Mouse (Mus musculus): ENCODE results near the gene Loxl4. TPM values are rescaled to one million over a fixed set of nuclear protein-coding genes. Genes with fewer than 3 reads are reported as not detected.

Loxl4 gene
- total RNA-seq, 1 experiment from 2014 or later = 1.8 TPM

- DNase-seq = no peak
Measured at GRCm38 (mm10) chr19:42608082-42608481, 4.5 kb downstream of the Loxl4 start.

GRCm38 (mm10) chr19:42602576-42602975 lies 10.0 kb downstream of the Loxl4 start:
- no peak for DNase-seq

DNA sequence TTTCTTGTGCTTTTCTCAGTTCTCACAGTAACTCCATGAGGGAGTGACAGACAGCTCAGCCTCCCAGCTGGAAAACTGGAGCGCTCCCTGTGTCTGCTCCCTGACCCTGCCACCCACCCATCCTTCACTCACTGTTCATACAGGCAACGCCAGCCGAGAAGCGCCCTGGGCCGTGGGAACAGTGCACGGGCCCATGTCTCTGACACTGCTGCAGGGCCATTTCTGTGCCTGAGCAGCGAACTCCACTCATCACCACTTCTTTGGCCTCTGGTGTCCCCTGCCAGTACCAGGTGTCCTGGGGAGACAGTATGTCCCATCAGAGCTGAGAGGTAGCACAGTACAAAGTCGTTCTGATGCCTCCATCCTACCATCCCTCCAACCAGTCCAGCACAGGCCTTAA lies 10.6 kb downstream of the Loxl4 start:
- DNase-seq = no peak

GRCm38 (mm10) chr19:42601445-42601844 lies 11.2 kb downstream of the Loxl4 start:
- DNase-seq = peak; percentile 66

DNA sequence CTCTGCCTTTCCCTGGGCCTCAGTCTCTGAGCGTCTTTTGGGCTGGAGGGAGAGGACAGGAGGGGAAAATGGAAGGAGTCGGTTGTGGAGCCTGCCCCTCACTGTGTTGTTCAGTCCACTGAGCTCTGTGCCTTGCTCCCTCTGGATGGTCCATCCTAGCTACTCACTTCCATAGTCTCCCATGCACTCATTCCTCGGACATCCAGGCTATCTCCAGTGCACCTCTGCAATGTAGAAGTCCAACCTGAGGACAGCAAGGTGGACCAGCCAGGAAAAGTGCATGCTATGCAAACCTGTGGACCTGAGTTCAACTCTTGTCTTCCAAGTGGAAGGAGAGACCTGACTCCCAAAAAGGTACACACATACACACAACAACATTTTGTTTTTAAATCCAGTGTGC lies 12.0 kb downstream of the Loxl4 start:
- DNase-seq = no peak

GRCm38 (mm10) chr19:42599891-42600290 lies 12.7 kb downstream of the Loxl4 start:
- DNase-seq = no peak

DNA sequence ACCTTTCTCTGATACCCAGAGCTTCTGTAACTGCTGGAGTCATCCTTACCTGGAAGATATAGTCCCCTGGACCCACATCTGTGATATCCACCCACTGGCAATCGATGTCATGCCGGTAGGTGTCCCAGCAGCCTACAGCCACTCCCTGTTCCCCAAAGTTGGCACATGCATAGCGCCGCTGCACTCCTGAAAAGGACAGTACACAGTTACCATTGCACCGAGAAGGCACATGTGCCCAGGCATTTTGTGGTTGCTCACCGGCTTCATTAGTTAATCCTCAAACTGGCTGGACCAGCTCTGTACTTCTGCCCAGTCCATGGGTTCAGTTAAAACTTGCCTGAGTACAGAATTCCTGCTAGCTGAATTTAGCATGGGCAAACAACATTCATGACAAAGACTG lies 14.7 kb downstream of the Loxl4 start:
- no peak for DNase-seq

DNA sequence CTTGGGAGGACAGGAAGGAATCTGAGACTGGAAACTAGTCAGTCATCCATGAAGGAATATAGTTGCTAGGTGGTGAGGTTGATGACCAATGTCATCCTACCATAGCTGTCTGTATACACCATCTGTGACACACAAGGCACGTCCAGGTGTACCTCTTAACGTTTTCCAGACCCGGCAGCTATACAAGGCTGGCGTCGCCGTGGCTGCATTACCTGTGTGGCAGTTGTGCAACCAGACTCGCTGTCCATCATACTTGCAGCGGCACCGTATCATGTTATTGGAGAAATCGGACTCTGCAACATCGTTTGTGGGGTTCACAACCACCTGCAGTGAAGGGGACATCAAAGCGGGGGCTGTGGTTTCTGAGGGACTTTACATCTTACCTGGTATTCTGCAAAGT lies 15.3 kb downstream of the Loxl4 start:
- no peak for DNase-seq

DNA sequence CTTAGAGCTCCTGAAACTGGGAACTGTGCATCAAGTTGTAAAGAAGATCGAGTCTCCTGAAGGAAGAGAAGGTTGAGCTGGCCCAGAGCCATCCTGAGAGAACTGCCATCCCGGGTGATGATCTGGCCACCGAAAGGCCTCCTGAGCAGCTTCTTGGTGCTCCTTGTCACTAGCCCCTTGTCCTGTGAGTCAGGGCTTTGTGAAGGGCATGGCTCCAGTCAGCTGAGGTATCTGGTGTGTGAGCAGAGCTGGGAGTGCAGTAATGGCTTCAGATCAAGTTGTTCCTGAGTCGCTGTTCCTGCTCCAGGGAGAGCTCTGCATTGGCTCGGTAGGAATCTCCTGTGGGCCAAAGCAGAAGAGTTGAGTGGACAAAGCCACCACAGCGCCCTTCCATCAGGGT lies 17.5 kb downstream of the Loxl4 start:
- no peak for DNase-seq

DNA sequence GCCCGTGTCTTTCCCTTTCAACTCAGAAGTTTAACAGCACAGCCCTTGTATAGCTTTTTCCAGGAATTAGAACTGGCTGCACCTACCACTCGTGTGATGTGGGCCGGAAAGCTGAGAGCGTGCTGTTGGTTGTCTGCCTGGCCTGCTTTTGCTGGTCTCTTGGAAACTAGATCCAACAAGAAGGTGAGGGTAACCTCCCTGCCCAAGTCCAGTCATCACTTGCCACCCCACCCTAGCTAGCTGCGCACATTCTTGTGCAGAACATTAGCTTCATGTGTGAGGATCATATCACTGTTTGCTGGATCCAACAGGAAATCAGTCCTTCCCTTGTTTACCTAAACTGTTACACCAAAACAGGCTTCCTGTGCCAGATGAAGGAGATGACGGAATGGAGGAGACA lies 19.2 kb downstream of the Loxl4 start:
- no peak for DNase-seq

- DNase-seq = no peak
Measured at GRCm38 (mm10) chr19:42591534-42591933, 21.1 kb downstream of the Loxl4 start.

DNA sequence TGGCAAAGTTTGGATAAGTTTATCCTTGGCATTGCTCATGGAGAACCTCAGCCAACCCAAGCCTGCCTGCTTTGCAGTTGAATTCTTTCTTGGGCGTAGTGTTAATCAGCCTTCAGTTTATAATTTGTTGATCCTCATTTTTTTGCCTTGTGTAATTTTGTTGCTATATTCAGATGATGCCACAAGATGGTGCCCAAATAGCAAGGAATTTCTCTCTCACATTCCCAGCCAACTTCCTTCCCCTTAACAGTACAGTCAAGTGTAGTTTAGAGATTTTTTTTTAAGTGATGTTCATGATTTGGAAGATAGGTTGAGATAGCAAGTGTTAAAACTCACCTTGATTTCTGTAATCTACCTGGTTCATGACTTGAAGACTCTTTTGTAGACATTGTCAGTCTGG lies 23.4 kb downstream of the Loxl4 start:
- DNase-seq = no peak

DNA sequence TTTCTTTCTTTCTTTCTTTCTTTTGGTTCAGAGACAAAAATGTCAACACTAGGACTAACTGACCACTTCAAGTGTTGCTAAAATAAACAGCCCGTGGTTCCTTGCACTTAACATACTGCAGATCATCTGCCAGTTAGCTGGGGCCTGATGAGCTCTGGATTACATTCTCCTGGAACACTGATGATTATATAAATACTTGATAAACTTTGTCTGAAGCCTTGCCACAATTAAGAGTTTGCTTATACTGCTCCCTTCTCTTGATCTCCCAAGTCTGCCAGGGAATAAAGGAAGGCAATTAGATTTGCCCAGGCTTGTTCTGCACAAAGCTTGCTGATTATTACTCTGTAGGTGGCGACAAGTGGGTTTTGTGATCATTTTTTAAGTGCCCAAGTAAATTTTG lies 24.9 kb downstream of the Loxl4 start:
- DNase-seq = no peak

GRCm38 (mm10) chr19:42584188-42584587 lies 28.4 kb downstream of the Loxl4 start:
- no peak for DNase-seq

DNA sequence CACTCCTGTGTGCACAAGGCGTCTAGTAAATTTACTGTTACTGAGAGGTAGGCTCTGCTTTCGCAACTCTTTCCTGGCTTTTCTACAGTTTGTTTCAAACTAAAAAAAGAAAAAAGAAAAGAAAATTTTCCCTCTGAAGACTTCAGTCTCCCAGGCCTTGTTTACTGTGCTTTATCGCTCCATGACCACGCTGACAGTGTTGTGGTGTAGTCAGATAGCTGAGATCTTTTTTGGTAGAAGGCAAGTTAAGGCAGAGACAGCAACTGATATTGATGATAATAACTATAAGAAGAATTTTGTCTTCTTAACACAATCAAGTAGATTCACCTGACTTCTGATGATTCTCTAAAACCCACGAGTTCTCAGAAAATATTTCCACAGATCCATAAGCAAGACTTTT lies 28.9 kb downstream of the Loxl4 start:
- DNase-seq = no peak

- DNase-seq = no peak
Measured at GRCm38 (mm10) chr19:42582811-42583370, 29.7 kb downstream of the Loxl4 start.

- no peak for DNase-seq
Measured at GRCm38 (mm10) chr19:42580701-42581100, 31.9 kb downstream of the Loxl4 start.

DNA sequence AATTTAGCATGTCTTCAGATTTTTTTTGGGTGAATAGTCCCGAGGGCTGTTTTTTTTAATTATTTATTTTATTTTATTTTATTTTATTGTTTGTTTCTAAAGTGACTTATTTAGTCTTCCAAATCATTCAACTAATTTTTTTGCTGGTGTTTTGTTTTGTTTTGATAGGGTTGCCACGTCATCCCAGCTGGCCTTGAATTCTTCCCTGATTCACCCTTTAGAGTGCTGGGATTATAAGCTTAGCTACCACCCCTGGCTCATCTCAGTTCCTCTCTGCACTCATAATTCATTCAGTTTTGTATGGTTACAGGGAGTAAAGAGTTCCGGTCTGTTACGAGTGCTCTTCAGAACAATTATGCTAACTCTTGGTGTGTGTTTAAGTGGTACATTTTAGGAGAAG lies 34.0 kb downstream of the Loxl4 start:
- peak; percentile 24 for DNase-seq

DNA sequence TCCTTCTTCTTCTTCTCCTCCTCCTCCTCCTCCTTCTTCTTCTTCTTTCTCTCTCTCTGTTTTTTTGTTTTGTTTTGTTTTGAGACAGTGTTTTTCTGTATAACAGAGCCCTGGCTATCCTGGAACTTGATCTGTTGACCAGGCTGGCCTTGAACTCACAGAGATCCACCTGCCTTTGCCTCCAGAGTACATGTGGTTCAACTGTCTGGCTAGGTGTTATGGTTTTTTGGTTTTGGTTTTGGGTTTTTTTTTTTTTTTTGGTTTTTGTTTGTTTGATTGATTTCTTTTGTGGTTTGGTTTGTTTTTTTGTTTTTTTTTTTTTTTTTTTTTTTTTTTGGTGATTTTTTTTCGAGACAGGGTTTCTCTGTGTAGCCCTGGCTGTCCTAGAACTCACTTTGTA lies 35.8 kb downstream of the Loxl4 start:
- no peak for DNase-seq

DNA sequence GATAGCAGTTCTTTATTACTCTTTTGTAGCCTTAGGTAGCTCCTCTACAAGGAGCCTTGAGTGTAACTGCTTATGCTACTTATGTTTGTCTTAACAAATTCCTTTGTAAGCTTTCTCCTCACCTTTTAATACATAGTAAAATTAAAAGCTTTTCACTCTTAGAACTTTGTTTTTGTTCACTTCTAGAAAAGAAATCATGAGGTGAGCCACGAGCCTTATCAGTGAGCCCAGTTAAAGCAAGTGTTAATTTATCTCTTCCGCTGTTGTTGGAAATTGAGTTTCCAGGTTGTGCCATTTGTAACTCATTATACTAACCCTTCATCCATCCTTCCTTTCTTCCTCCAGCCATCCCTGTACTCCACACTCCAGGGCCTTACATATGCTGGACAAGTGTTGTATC lies 37.3 kb downstream of the Loxl4 start:
- no peak for DNase-seq

DNA sequence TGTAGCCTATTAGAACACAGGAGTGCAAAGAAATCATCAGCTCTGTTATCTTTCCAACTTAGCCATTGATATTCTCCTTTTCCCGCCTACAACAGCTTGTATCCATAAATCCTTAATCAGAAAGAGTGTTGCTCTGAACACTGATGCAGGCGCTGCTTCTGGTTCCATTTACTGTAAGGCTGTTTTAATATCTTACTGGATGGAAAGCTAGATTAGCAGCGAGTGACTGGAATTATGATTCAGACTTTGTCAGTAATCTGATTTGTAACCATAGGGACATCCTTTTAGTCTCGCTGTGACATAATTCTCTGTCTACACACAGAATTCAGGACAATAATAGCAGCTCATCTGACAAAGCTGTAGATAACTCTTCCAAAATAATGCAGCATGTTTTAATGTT lies 41.3 kb downstream of the Loxl4 start:
- DNase-seq = no peak

DNA sequence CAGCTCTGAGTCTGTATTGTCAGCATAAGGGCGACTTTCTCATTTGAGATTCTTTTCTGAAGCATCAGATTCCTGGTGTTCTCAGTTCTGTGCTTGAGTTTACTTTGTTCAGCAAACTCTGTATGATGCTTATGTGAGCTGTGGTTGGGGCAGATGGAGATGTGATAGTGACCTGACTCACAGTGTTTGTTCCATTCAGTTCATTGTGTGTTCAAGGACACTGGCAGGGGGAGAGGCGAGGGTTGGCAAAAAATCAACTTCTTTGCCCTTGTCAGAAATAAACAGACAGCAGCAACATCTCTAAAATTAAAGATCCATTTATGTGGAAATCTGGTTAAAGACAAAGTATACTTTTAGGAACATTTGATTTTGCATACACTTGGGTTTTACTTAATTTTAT lies 43.5 kb downstream of the Loxl4 start:
- DNase-seq = peak; percentile 61

GRCm38 (mm10) chr19:42567020-42567419 lies 45.6 kb downstream of the Loxl4 start:
- DNase-seq = no peak

GRCm38 (mm10) chr19:42566283-42567019 lies 46.2 kb downstream of the Loxl4 start:
- peak; percentile 25 for DNase-seq
